Mouse (Mus musculus) myocyte (in vitro differentiated cells): ENCODE results near the gene Dhfr.

Experiments
- CEBPB ChIP-seq: IDR thresholded peaks from 2 replicates; pipeline ENCODE4 v1.6.1; 2011; ENCODE audit warnings: mild to moderate bottlenecking, moderate library complexity; ENCODE audit not compliant: poor library complexity, insufficient read depth, severe bottlenecking
- E2F4 ChIP-seq: IDR thresholded peaks from one replicate; pipeline ENCODE4 v1.6.1; 2011; ENCODE audit warnings: mild to moderate bottlenecking, control low read depth, moderate library complexity; ENCODE audit not compliant: insufficient read depth
- MAX ChIP-seq: IDR thresholded peaks from one replicate; pipeline ENCODE4 v1.6.1; 2011; ENCODE audit warnings: low read depth, mild to moderate bottlenecking, control low read depth
- MYOD1 ChIP-seq, 3 experiments: IDR thresholded peaks; one replicate each; pipeline ENCODE4 v1.6.1; 2011; ENCODE audit warnings: control low read depth in 2 of 3, low read depth in 2 of 3, mild to moderate bottlenecking in 2 of 3, moderate library complexity in 1 of 3; ENCODE audit not compliant: insufficient read length in 2 of 3, control insufficient read depth in 1 of 3
- MYOG ChIP-seq, 3 experiments: IDR thresholded peaks; one replicate each; pipeline ENCODE4 v1.6.1; 2011; ENCODE audit warnings: control low read depth in 2 of 3, low read depth in 2 of 3, mild to moderate bottlenecking in 2 of 3; ENCODE audit not compliant: insufficient read length in 2 of 3, control insufficient read depth in 1 of 3, insufficient read depth in 1 of 3
- POLR2A ChIP-seq: IDR thresholded peaks from one replicate; pipeline ENCODE4 v1.6.1; 2011; ENCODE audit warnings: low read depth, mild to moderate bottlenecking, control low read depth, moderate library complexity; ENCODE audit not compliant: insufficient read length
- POLR2AphosphoS2 ChIP-seq: IDR thresholded peaks from one replicate; pipeline ENCODE4 v1.6.1; 2011; ENCODE audit warnings: low read depth, control low read depth; ENCODE audit not compliant: insufficient read length
- TCF12 ChIP-seq: IDR thresholded peaks from one replicate; pipeline ENCODE4 v1.6.1; 2011; ENCODE audit warnings: mild to moderate bottlenecking, control low read depth; ENCODE audit not compliant: poor library complexity, insufficient read depth, severe bottlenecking
- USF1 ChIP-seq: IDR thresholded peaks from one replicate; pipeline ENCODE4 v1.6.1; 2011; ENCODE audit warnings: low read depth, mild to moderate bottlenecking, control low read depth, moderate library complexity

- TF ChIP-seq MYOD1 (IDR thresholded peaks at IDR 0.05; ENCODE audit: control insufficient read depth in 1 of 3, insufficient read length in 2 of 3, low read depth in 2 of 3) (no peak), E2F4 (no peak), POLR2A (no peak), CEBPB (no peak), POLR2AphosphoS2 (no peak), USF1 (no peak), MYOG (IDR thresholded peaks at IDR 0.05; ENCODE audit: control insufficient read depth in 1 of 3, insufficient read depth in 1 of 3, insufficient read length in 2 of 3, low read depth in 2 of 3) (no peak), TCF12 (no peak), MAX (no peak)
These were observed 8.2 kb upstream of the Dhfr start for GRCm38 (mm10) chr13:92346338-92346737.
